In the genomic region with DNA sequence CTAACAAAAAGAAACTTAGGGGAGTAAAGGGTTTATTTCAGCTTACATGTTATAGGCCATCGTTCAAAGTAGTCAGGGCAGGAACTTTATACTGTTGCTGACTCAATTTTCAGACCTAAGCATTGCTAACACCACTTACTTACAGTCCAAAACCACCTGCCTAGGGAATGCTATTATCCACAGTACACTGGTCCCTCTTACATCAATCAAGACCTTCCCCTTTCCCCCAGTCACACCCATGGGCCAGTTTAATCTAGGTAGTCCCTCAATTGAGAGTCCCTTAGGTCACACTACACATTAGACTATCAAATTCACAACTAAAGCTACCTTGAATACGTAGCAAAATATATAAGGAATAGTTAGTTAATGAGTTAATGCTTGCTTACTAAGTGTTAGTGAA, we compare ENCODE assay signal across 30 mouse cellular contexts.
"Had no signal": no experiment of that assay in that cellular context is flagged by ENCODE, and none has a peak within 500 bp of the region (broad histone marks: within the 10 kb centered on the region; RNA-seq: fewer than 3 reads in every experiment).

No protein-coding gene starts in this region.

- H3K27ac ChIP-seq: left cerebral cortex, adult 2 months; limb, embryonic 10.5 days; limb, embryonic 12.5 days; limb, embryonic 13.5 days; limb, embryonic 15.5 days; liver, embryonic 12.5 days; liver, embryonic 13.5 days; liver, embryonic 14.5 days; liver, embryonic 15.5 days; lung, embryonic 15.5 days; macrophage; midbrain, embryonic 12.5 days; midbrain, embryonic 13.5 days; neural tube, embryonic 12.5 days; neural tube, embryonic 13.5 days had no signal

- H3K4me2 ChIP-seq: limb, embryonic 12.5 days; limb, embryonic 13.5 days; limb, embryonic 15.5 days; liver, embryonic 11.5 days; liver, embryonic 12.5 days; liver, embryonic 13.5 days; liver, embryonic 15.5 days; lung, embryonic 14.5 days; lung, embryonic 15.5 days; midbrain, embryonic 12.5 days; midbrain, embryonic 13.5 days; neural tube, embryonic 12.5 days; neural tube, embryonic 13.5 days had no signal

- H3K9ac ChIP-seq: limb, embryonic 12.5 days; limb, embryonic 13.5 days; limb, embryonic 15.5 days; liver, embryonic 12.5 days; liver, embryonic 13.5 days; liver, embryonic 14.5 days; liver, embryonic 15.5 days; liver, postnatal 0 days; lung, embryonic 14.5 days; lung, embryonic 15.5 days; midbrain, embryonic 12.5 days; midbrain, embryonic 13.5 days; neural tube, embryonic 12.5 days; neural tube, embryonic 13.5 days had no signal

- DNase-seq: left cerebral cortex, postnatal 4 days; liver; liver, embryonic 13.5 days; liver, postnatal 0 days; lung, adult 18-20 months; lung, adult 2 months; lung, embryonic 14.5 days; lung, postnatal 10 days; lung, postnatal 14 days; lung, postnatal 36 days; lung, postnatal 4 days; midbrain, embryonic 14.5 days had no signal

- H3K4me1 ChIP-seq: limb, embryonic 10.5 days; limb, embryonic 12.5 days; limb, embryonic 13.5 days; limb, embryonic 15.5 days; liver, embryonic 12.5 days; liver, embryonic 13.5 days; liver, embryonic 15.5 days; lung, embryonic 15.5 days; midbrain, embryonic 12.5 days; midbrain, embryonic 13.5 days; neural tube, embryonic 12.5 days; neural tube, embryonic 13.5 days had no signal

- H3K27me3 ChIP-seq: limb, embryonic 12.5 days; limb, embryonic 13.5 days; limb, embryonic 15.5 days; liver, embryonic 12.5 days; liver, embryonic 13.5 days; liver, embryonic 15.5 days; lung, embryonic 15.5 days; megakaryocyte, embryonic 14.5 days; midbrain, embryonic 12.5 days; midbrain, embryonic 13.5 days; neural tube, embryonic 12.5 days; neural tube, embryonic 13.5 days had no signal

- H3K4me3 ChIP-seq: left cerebral cortex, adult 2 months; limb, embryonic 10.5 days; limb, embryonic 12.5 days; limb, embryonic 13.5 days; limb, embryonic 15.5 days; liver, embryonic 12.5 days; liver, embryonic 13.5 days; liver, embryonic 15.5 days; lung, embryonic 15.5 days; megakaryocyte, embryonic 14.5 days; midbrain, embryonic 12.5 days; midbrain, embryonic 13.5 days; myocyte; neural tube, embryonic 12.5 days; neural tube, embryonic 13.5 days had no signal

- H3K9me3 ChIP-seq: limb, embryonic 10.5 days; limb, embryonic 15.5 days; liver, embryonic 12.5 days; liver, embryonic 13.5 days; liver, embryonic 15.5 days; lung, embryonic 15.5 days; megakaryocyte, embryonic 14.5 days; midbrain, embryonic 12.5 days; neural tube, embryonic 12.5 days had no signal

- ATAC-seq: liver, embryonic 12.5 days; liver, postnatal 0 days; lung, postnatal 0 days; midbrain, embryonic 13.5 days had no signal
